Mouse (Mus musculus): ENCODE data around the gene Zfp511.

DNA sequence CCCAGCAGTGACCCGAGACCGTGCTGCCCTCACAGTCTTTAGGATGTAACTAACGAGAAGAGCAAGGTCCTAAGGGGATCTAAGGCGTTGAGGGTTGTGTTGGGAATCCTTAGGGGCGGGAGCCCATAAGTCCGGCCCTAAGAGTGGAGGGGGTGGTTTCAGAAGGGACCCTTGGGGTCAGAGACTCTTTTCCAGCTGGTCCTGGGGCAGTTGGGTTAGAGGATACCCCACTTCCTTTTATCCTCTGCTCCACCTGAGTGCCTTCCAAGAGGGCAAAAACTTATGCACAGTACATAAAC lies 25.6 kb downstream of the Zfp511 start:
- TF ChIP-seq CTCF (IDR thresholded peaks at IDR 0.05; ENCODE audit: control insufficient read depth, insufficient read depth, insufficient read length) (no peak), MYOG (IDR thresholded peaks at IDR 0.05; ENCODE audit: control insufficient read depth, extremely low read depth, insufficient read length) (no peak)

All from C2C12 (cell line).